Mouse (Mus musculus) adipocyte (in vitro differentiated cells): ENCODE measurements around the gene Ablim1.

ENCODE experiments used
- DNase-seq: peaks from one replicate; pipeline ENCODE4 v3.0.0-alpha.2; 2016; ENCODE audit warnings: low spot score

Ablim1 gene

GRCm38 (mm10) chr19:57221684-57222235 is 93.0 kb downstream of the Ablim1 start:
- DNase-seq = no peak

GRCm38 (mm10) chr19:57219758-57220157 is 95.0 kb downstream of the Ablim1 start:
- DNase-seq = no peak

GRCm38 (mm10) chr19:57217161-57217560 is 97.6 kb downstream of the Ablim1 start:
- DNase-seq = no peak

GRCm38 (mm10) chr19:57215527-57215926 is 99.2 kb downstream of the Ablim1 start:
- DNase-seq = no peak

- DNase-seq = no peak
Measured at GRCm38 (mm10) chr19:57212406-57212805, 102.3 kb downstream of the Ablim1 start.

- DNase-seq = no peak
Measured at GRCm38 (mm10) chr19:57211444-57212111, 103.1 kb downstream of the Ablim1 start.

- DNase-seq = no peak
Measured at GRCm38 (mm10) chr19:57210924-57211323, 103.8 kb downstream of the Ablim1 start.

GRCm38 (mm10) chr19:57204101-57204500 is 110.6 kb downstream of the Ablim1 start:
- DNase-seq = peak; percentile 80

GRCm38 (mm10) chr19:57202554-57202953 is 112.2 kb downstream of the Ablim1 start:
- no peak for DNase-seq

GRCm38 (mm10) chr19:57201090-57201483 is 113.6 kb downstream of the Ablim1 start:
- no peak for DNase-seq

GRCm38 (mm10) chr19:57200477-57201089 is 114.1 kb downstream of the Ablim1 start:
- no peak for DNase-seq

GRCm38 (mm10) chr19:57199361-57199760 is 115.4 kb downstream of the Ablim1 start:
- DNase-seq = peak; percentile 53

GRCm38 (mm10) chr19:57198531-57198930 is 116.2 kb downstream of the Ablim1 start:
- no peak for DNase-seq

- DNase-seq = no peak
Measured at GRCm38 (mm10) chr19:57198029-57198428, 116.7 kb downstream of the Ablim1 start.

- peak; percentile 42 for DNase-seq
Measured at GRCm38 (mm10) chr19:57197043-57197817, 117.5 kb downstream of the Ablim1 start.

GRCm38 (mm10) chr19:57196616-57197015 is 118.1 kb downstream of the Ablim1 start:
- DNase-seq = no peak

- DNase-seq = no peak
Measured at GRCm38 (mm10) chr19:57195169-57195930, 119.4 kb downstream of the Ablim1 start.

- peak; percentile 52 for DNase-seq
Measured at GRCm38 (mm10) chr19:57193958-57194357, 120.8 kb downstream of the Ablim1 start.

- DNase-seq = no peak
Measured at GRCm38 (mm10) chr19:57193382-57193781, 121.3 kb downstream of the Ablim1 start.

GRCm38 (mm10) chr19:57191109-57191508 is 123.6 kb downstream of the Ablim1 start:
- DNase-seq = no peak

- peak; percentile 59 for DNase-seq
Measured at GRCm38 (mm10) chr19:57189427-57189826, 125.3 kb downstream of the Ablim1 start.

GRCm38 (mm10) chr19:57188553-57188952 is 126.2 kb downstream of the Ablim1 start:
- DNase-seq = peak; percentile 82
